Mouse (Mus musculus) Muller cell, postnatal 12 days (primary cell): Measurements from ENCODE around the gene AL732309.1.

ENCODE experiments used
- DNase-seq: peaks from one replicate; pipeline ENCODE4 v3.0.0-alpha.2; 2015; ENCODE audit errors: inconsistent ontology term

Gene AL732309.1

DNA sequence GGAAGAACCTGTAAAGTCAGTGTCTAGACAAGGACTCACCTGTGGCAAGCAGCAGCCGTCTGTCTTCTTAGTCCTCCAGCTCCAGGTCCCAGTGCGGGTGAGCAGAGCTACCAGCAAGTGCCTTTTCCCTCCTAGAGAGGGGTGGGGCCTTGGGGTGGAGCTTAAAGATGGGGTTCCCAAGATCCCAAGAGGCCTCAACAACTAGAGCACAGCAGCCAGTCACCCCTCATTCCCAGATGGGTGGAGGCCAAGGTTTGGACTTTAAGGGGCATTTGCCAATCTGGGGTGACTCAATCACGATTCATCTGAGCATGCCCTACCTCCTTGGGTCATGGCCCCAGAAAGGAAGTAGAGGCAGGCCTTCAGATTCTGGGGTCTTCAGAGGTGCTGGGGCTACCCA is 6.9 kb downstream of the AL732309.1 start:
- no peak for DNase-seq

- no peak for DNase-seq
Observed at GRCm38 (mm10) chr2:25238106-25238505, 8.6 kb downstream of the AL732309.1 start.

- no peak for DNase-seq
Observed at GRCm38 (mm10) chr2:25237522-25237921, 9.1 kb downstream of the AL732309.1 start.

DNA sequence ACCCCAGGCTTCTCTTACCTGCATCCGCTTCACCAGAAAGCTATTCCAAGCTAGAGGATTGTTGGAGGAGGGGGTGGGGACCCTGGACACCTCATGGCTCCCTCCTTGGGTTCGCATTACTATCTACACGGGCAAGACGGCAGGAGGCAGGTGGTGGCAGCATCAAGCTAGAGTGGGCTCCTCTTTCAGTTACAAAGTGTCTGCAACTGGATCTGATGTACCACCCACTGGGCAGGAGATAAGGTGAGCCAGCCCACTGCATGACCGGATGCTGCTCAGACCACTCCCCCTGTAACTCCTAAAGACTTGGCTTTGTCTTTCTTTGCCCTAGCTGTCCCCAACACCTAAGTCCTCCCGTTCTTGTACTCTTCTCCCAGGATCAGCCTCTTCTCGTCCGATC is 10.0 kb downstream of the AL732309.1 start, which contains the start of gene Rnf224:
Gene Rnf224 (minus strand): TSS at position 174 of the 400 bp plus-strand sequence.
- no peak for DNase-seq

DNA sequence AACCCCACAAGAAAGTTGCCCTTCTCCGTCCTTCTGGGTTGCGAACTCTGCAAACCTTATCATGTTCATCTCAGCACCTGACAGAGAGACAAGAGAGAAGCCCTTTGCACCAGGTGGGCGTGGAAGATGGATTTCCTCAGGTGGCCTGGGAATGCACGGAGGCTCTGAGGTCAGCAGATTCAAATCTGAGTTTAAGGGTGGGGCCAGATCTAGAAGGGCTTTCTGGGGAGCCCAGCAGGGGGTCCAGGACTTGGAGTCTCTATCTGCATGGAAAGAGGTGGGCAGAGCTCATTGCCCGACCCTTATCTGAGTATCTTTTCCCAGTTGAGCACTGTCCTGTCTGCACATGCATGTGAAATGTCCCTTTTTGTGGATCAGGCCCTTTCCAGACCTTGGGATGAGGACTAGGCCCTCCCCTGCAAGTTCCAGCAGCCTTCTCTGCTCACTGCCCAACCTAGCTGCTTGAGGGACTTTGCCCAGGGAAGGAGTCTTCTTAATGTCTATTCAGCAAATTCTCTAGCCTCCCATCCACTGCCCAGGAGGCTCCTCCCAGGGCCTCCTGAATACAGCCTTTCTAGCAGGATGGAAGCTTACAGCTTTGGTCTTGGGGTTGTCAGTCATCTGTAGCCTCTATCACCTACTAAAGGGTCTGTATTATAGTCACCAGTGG is 12.0 kb downstream of the AL732309.1 start:
- DNase-seq: no peak

GRCm38 (mm10) chr2:25234050-25234449 is 12.6 kb downstream of the AL732309.1 start, which contains the start of gene Slc34a3:
Gene Slc34a3 (minus strand): TSS chr2:25234364.
- DNase-seq: no peak

- DNase-seq: no peak
Observed at GRCm38 (mm10) chr2:25233421-25233820, 13.2 kb downstream of the AL732309.1 start.

DNA sequence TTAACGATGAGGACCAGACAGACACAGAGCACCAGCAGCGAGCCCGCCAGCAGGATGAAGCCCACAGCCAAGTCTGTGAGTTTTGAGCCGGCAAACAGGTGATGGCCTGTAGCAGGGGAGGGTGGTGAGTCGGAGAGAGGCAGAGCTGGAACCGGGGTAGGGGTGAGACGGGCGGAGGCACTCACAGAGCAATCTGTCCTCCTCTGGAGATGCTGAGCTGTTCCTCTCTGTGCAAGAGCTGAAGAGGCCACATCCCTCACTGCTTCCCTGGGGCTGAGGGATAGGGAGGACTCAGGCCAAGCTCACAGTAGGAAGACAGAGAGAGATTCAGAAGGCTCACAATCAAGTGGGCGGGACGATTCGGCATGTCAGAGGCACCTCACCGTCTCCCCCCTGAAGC is 15.6 kb downstream of the AL732309.1 start:
- no peak for DNase-seq

DNA sequence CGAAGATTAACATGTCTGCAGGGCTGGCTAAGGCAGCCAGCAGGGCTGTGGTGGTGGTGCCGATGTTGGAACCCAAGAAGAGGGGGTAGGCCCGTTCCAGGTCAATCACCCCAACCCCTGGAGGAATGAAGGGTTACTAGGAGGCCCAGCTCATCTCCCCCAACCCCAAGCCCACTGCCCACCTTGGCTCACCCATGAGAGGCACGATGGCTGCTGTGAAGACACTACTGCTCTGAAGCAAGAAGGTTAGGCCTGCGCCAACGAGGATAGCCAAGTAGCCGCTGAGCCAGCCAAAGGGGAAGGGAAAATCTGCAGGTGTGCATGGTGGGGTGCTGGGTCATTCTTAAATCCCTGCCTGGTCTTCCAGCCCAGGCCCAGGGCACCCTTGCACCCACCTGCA is 16.1 kb downstream of the AL732309.1 start:
- no peak for DNase-seq

DNA sequence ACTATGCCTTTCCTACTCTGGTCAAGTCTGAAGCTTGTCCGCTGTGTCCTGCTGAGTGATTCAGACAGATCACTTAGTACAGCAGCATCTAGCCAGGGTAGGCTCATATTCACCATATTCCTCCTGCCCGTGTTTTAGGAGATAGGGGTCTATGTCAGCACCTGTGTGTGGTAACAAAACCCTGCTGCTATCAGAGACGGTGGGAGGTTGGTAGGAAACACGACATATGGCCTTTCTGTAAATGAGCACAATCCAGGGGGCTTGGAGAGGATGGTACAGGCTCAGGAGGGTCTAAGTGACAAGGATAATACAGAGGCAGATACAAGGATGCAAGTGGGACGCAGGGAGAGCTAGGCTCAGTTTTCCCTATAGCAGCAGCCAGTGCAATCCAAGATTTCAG is 17.1 kb downstream of the AL732309.1 start:
- no peak for DNase-seq

DNA sequence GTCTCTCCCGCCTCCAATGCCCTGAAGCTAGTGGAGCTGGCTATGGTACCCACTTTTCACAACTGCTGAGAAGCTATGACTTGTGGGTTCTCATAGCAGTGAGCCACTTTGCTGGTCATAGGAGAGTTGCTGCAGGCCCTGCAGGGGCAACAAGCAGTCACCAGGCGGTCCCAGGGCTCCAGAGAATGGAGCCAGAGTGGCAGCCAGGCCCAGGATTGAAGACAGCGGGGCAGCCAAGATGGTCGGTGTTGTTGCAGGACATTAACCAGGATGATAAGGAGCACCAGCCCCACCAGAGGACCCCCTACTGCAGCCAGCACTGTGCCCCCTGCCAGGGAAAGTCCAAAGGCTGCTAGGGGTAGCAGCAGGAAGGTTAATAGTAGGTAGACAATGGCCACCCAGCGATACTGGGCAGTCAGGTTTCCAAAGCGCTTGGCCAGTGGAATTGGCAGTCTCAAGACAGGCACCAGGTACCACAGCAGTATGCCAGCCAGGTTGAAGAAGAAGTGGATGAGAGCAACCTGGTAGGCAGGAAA is 17.6 kb downstream of the AL732309.1 start:
- no peak for DNase-seq

DNA sequence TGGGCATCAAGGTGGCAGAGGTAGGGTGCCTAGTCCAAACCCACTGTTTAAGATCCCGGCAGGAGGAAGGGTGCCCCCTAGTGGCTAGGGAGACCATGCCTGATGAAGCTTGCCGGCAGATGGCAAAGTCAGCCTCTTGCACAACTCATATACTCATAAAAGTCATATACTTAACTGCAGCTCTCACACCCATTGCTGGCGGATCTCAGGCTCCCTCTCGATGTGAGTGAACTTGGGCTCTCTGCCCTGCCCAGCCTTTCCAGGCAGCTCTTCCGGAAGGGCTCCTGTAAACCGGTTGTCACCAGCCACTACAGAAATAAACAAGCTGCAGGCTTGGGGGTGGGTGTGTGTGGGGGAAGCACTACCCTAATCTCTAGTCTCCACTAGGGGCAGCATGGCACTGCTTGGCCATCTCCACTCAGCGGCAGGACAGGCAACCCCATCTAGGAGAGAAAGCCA is 18.2 kb downstream of the AL732309.1 start:
- DNase-seq: peak; percentile 89

DNA sequence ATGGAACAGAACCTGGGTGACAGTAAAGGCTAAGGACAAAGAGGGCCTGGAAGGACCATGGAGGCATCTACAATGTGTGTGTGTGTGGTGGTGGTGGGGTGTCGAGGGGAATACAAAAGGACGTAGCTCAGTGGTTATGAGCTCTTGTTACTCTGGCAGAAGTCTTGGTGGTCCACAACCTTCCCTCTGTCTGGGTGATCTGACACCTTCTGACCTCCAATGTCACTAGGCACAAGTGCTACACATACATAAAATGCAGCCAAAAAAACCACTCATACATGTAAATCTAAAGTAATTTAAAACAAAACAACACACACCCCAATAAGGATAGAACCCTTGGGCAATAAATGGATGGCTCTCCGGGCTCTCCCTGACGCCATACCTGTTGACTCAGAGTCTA is 19.3 kb downstream of the AL732309.1 start:
- DNase-seq: no peak

DNA sequence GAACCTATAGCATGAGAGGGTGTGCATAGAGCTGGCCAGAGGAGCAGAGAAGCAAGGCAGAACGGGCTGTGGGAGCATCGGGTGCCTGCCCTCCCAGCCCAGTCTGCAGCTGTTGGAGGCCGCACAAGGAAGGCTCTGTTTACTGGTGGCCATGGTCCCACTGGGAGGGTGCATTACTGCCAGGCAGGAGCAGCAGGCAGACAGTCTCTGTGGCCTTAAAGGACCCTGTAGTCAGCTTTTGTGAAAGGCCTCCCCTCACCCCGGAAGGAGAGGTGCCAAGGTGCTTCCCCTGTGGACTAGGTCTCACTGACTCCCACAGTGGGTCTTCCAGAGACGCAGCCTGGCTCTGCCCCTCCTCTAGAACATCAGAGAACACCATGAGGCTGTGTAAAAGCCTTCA is 19.8 kb downstream of the AL732309.1 start:
- peak; percentile 24 for DNase-seq

DNA sequence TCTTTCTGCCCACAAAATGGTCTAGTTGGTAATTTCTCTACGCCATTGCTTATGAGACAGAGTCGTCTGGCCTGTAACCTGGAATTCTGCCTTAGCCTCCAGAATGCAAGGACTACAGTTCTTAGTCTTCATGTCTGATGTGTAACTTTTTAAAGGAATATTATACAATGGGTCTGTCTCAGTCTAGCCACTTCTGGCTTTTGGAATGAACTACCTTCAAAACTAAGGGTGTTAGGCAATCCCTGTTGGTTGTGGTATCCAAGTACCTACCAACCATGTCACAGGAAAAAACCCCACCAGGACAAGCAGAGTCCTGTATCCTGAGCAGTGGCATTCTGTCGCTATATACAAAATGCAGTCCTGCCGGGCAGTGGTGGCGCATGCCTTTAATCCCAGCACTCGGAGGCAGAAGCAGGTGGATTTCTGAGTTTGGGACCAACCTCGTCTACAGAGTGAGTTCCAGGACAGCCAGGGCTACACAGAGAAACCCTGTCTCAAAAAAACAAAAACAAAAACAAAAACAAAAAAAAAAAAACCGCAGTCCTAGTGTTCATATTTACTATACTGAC is 20.8 kb downstream of the AL732309.1 start:
- DNase-seq: no peak

DNA sequence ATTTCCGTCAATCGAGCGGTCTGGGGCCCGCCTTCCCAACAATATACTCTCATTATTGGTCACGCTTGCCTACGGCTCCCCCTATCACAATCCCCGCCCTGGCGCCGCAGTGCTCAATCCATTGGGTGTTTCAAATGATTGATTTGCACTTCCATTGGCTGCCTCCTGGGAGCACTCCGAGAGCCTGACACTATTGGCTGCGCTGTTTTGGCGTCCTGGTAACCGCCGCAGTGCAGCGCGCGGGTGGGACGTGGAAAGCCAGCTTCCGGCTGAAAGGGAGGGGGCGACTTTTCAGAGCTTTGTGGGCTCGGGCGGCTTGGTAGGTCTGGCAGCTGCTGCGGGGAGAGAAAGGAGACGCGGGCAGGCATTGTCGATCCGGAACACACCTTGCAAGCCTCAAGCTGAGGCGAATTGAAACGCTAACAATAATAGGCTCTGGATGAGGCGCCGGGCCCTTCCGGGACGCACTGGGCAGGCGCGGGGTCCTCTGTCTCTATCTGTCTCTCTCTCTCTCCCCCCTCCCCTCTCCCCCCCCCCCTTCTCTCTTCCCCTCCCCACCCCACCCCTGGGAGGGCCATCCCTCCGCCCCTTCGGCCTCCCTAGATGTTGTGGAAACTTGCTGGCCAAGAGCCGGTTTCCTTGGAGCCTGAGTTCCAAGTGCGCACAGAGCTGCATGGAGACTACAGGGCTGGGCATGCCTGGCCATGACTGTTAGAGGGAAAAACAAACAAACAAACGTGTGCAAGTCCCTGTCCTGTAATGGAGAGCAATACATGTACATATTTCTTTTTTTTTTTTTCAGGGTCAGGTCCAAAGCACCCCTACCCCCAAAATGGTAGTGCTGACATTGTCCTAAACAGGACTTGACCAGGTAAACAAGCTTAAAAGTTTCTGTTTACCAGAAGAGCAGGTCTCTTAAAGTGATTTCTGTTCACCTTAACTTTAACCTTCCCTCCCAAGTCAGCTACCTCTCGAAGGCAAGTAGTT is 21.6 kb downstream of the AL732309.1 start:
- DNase-seq: peak; percentile 99

GRCm38 (mm10) chr2:25224492-25224765 is 22.2 kb downstream of the AL732309.1 start, which contains the start of gene Tubb4b:
Gene Tubb4b (minus strand): TSS chr2:25224702.
- DNase-seq: no peak

GRCm38 (mm10) chr2:25223681-25224491 is 22.8 kb downstream of the AL732309.1 start:
- DNase-seq: peak; percentile 88

- DNase-seq: no peak
Observed at GRCm38 (mm10) chr2:25221331-25221772, 25.3 kb downstream of the AL732309.1 start.

- DNase-seq: no peak
Observed at GRCm38 (mm10) chr2:25218445-25218844, 28.2 kb downstream of the AL732309.1 start, which contains the start of gene Fam166a. Gene Fam166a (plus strand): TSS chr2:25218745.

- no peak for DNase-seq
Observed at GRCm38 (mm10) chr2:25217666-25218065, 29.0 kb downstream of the AL732309.1 start.
